Mouse (Mus musculus) duodenum, adult 2 months (tissue): ENCODE measurements around the gene Tcam1. TPM values are rescaled to one million over a fixed set of nuclear protein-coding genes. Genes with fewer than 3 reads are reported as not detected.

Experiments
- polyA plus RNA-seq: library from polyadenylated mRNA; depleted of rRNA; stranded (reverse); fragments of >200 nt; gene quantifications from 2 replicates; pipeline ENCODE4 v1.2.3, GENCODE M21; 2012; ENCODE audit warnings: low replicate concordance; rRNA removed

The Tcam1 gene
- polyA plus RNA-seq, result not detected in 2 replicates

GRCm38 (mm10) chr11:106276454-106276853, at the start of gene Tcam1:
Gene Tcam1 (plus strand): TSS chr11:106276672.

DNA sequence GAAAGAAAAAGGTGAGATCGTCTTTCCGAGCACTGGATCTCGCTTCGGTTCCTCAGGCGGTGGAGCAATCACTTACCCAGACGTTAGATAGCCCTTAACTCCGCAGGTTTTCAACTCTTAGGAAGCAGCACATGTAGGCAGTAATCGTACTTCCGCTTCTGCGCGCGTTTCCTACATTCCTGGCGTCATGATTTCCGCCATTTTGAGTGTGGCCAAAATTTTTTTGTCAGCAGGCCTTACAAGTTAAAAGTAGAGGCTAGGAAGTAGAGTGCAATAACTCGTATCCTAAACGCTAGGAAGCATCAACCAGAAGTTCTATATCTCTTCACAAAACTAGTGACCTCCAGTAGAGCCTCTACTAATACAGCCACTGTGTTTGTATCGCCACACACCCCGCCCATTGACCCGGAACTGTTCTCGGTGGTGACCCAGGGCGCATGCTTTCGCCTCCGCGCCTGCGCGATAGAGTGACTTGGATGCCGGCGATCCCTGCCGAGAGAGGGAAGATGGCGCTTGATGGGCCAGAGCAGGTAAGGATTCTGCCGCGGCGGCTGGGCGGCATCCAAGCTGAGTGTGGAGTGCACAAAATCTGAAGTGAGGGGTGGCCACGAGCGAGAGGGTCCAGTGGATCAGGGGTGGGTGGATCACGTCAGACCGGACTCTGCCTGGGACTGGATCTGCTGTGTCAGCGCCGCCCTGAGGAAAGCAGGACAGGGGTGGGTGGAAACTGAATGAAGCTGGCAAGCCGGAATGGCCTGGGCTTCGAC, 20.6 kb upstream of the Tcam1 start, which contains the start of the genes Ftsj3 and Psmc5:
Gene Ftsj3 (minus strand): TSS at position 395 of the 767 bp plus-strand sequence.
Gene Psmc5 (plus strand): TSS at position 470 of the 767 bp plus-strand sequence.

GRCm38 (mm10) chr11:106272644-106273310, 3.7 kb upstream of the Tcam1 start, which contains the start of gene Smarcd2:
Gene Smarcd2 (minus strand): TSS chr11:106272972.

DNA sequence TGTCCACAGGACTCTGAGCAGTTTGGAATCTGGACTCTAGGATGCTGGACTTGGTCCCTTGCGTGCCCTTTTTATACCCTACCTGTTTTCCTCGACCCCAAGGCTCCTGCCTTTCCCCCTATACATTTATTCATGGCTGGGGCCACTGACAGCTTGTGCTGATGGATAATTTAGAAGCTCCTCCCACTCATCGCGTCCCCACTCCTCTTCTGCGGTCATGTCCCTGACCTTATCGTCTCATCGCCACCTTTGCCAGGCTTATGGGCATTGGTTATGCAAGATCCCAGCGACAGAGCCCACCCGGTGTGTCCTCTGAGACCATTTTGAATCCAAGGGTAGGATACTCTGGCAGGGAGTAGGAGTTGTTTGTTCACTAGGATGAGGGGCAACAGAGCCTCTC, 25.3 kb downstream of the Tcam1 start, which contains the start of gene Gh:
Gene Gh (minus strand): TSS at position 101 of the 400 bp plus-strand sequence.

GRCm38 (mm10) chr11:106314333-106314812, 37.9 kb downstream of the Tcam1 start, which contains the start of gene Cd79b:
Gene Cd79b (minus strand): TSS chr11:106314762.

Other genes starting within 250 kb of the Tcam1 start
- 34.0 and 47.0 TPM in 2 replicates for gene Dcaf7, start 239.8 kb upstream of the Tcam1 start, polyA plus RNA-seq
- 11.2 and 12.8 TPM in 2 replicates for gene Taco1, start 210.6 kb upstream of the Tcam1 start, polyA plus RNA-seq
- gene Map3k3, start 192.1 kb upstream of the Tcam1 start, polyA plus RNA-seq, result 7.4 and 7.6 TPM in 2 replicates
- not detected in 2 replicates for gene Gm10840, start 115.8 kb upstream of the Tcam1 start, polyA plus RNA-seq
- 16.2 and 20.3 TPM in 2 replicates for gene Limd2, start 115.8 kb upstream of the Tcam1 start, polyA plus RNA-seq
- 5.2 and 7.4 TPM in 2 replicates for gene Strada, start 74.5 kb upstream of the Tcam1 start, polyA plus RNA-seq
- 2.6 and 3.5 TPM in 2 replicates for gene Ccdc47, start 60.3 kb upstream of the Tcam1 start, polyA plus RNA-seq
- gene Ddx42, start 59.7 kb upstream of the Tcam1 start, polyA plus RNA-seq, result 2.5 and 3.0 TPM in 2 replicates
- 1.5 and 6.2 TPM in 2 replicates for gene Ftsj3, start 20.6 kb upstream of the Tcam1 start, polyA plus RNA-seq
- gene Psmc5, start 20.5 kb upstream of the Tcam1 start, polyA plus RNA-seq, result 11.1 and 14.4 TPM in 2 replicates
- gene Smarcd2, start 3.7 kb upstream of the Tcam1 start, polyA plus RNA-seq, result 61.0 and 82.0 TPM in 2 replicates
- 0.19 TPM in 1 of 2 replicates, not detected in the other for gene Gh, start 25.2 kb downstream of the Tcam1 start, polyA plus RNA-seq
- gene Cd79b, start 38.1 kb downstream of the Tcam1 start, polyA plus RNA-seq, result 5.9 and 13.6 TPM in 2 replicates
- 0.02 and 0.08 TPM in 2 replicates for gene Scn4a, start 76.6 kb downstream of the Tcam1 start, polyA plus RNA-seq
- 0.86 and 1.0 TPM in 2 replicates for gene Prr29, start 88.8 kb downstream of the Tcam1 start, polyA plus RNA-seq
- gene Icam2, start 111.4 kb downstream of the Tcam1 start, polyA plus RNA-seq, result 8.4 and 10.5 TPM in 2 replicates
- gene Ern1, start 211.2 kb downstream of the Tcam1 start, polyA plus RNA-seq, result 26.9 and 55.6 TPM in 2 replicates